Mouse (Mus musculus) testis, adult 2 months (tissue): ENCODE results near the gene Mob1a. TPM values are rescaled to one million over a fixed set of nuclear protein-coding genes. Genes with fewer than 3 reads are reported as not detected.

Experiments
- H3K27ac ChIP-seq: fragments of 200-500 bp; 2 replicates; pipeline ENCODE4 v1.5.1; 2012; ENCODE audit warnings: low read depth, low read length; ENCODE audit not compliant: control insufficient read depth, insufficient read depth
- H3K27me3 ChIP-seq: fragments of 200-500 bp; 2 replicates; pipeline ENCODE4 v1.6.1; 2012; ENCODE audit warnings: mild to moderate bottlenecking, low read length, moderate library complexity; ENCODE audit not compliant: control insufficient read depth, insufficient read depth
- H3K36me3 ChIP-seq: fragments of 200-500 bp; 2 replicates; pipeline ENCODE4 v1.6.1; 2012; ENCODE audit warnings: mild to moderate bottlenecking, low read length; ENCODE audit not compliant: control insufficient read depth, insufficient read depth
- H3K4me1 ChIP-seq: fragments of 200-500 bp; 2 replicates; pipeline ENCODE4 v1.6.1; 2012; ENCODE audit warnings: low read length; ENCODE audit not compliant: control insufficient read depth, insufficient read depth
- H3K4me3 ChIP-seq: fragments of 200-500 bp; 2 replicates; pipeline ENCODE4 v1.5.1; 2012; ENCODE audit warnings: low read depth, mild to moderate bottlenecking, low read length, moderate library complexity, mixed read lengths; ENCODE audit not compliant: control insufficient read depth
- CTCF ChIP-seq: fragments of 200-500 bp; IDR thresholded peaks from 2 replicates; pipeline ENCODE4 v1.5.1; 2012; ENCODE audit warnings: low read depth, mild to moderate bottlenecking, inconsistent platforms, low read length, moderate library complexity; ENCODE audit not compliant: control insufficient read depth, insufficient read depth, insufficient replicate concordance
- POLR2A ChIP-seq: fragments of 200-500 bp; IDR thresholded peaks from 2 replicates; pipeline ENCODE4 v1.6.1; 2012; ENCODE audit warnings: low read depth, mild to moderate bottlenecking, inconsistent platforms, low read length, moderate library complexity; ENCODE audit not compliant: control insufficient read depth
- polyA plus RNA-seq: library from polyadenylated mRNA; depleted of rRNA; stranded (reverse); fragments of >200 nt; gene quantifications from 2 replicates; pipeline ENCODE4 v1.2.3, GENCODE M21; 2012; rRNA removed

Mob1a gene
- polyA plus RNA-seq, 1 experiment: 12.2 TPM

- no peak overlapping the region for H3K4me3 ChIP-seq
- H3K27ac ChIP-seq: no peak overlapping the region
- no peak for TF ChIP-seq CTCF
- TF ChIP-seq POLR2A: no peak
- H3K36me3 ChIP-seq: no peaks in the 10 kb centered on the region
- no peaks in the 10 kb centered on the region for H3K27me3 ChIP-seq
- no peaks in the 10 kb centered on the region for H3K4me1 ChIP-seq
Observed at GRCm38 (mm10) chr6:83371350-83371749, 45.5 kb downstream of the Mob1a start.

- no peak overlapping the region for H3K4me3 ChIP-seq
- no peaks in the 10 kb centered on the region for H3K27me3 ChIP-seq
- H3K27ac ChIP-seq: no peak overlapping the region
- TF ChIP-seq CTCF: no peak
- no peak for TF ChIP-seq POLR2A
- no peaks in the 10 kb centered on the region for H3K36me3 ChIP-seq
- no peaks in the 10 kb centered on the region for H3K4me1 ChIP-seq
Observed at GRCm38 (mm10) chr6:83373704-83374300, 48.0 kb downstream of the Mob1a start.

- Histone ChIP-seq H3K27me3 (no peaks in the 10 kb centered on the region), H3K27ac (peak overlapping the region; percentile 12; the same call in 1 of the 2 replicates), H3K36me3 (no peaks in the 10 kb centered on the region), H3K4me3 (no peak overlapping the region), H3K4me1 (no peaks in the 10 kb centered on the region)
- TF ChIP-seq POLR2A (no peak), CTCF (no peak)
Observed at GRCm38 (mm10) chr6:83381510-83382491, 56.0 kb downstream of the Mob1a start.

GRCm38 (mm10) chr6:83385569-83386090, 59.8 kb downstream of the Mob1a start:
- no peaks in the 10 kb centered on the region for H3K4me1 ChIP-seq
- no peaks in the 10 kb centered on the region for H3K27me3 ChIP-seq
- H3K36me3 ChIP-seq: no peaks in the 10 kb centered on the region
- no peak overlapping the region for H3K27ac ChIP-seq
- TF ChIP-seq CTCF (no peak), POLR2A (no peak)
- H3K4me3 ChIP-seq: no peak overlapping the region

GRCm38 (mm10) chr6:83392166-83392780, 66.5 kb downstream of the Mob1a start:
- H3K4me3 ChIP-seq: no peak overlapping the region
- no peaks in the 10 kb centered on the region for H3K36me3 ChIP-seq
- H3K27ac ChIP-seq: no peak overlapping the region
- H3K27me3 ChIP-seq: no peaks in the 10 kb centered on the region
- TF ChIP-seq CTCF (no peak), POLR2A (no peak)
- no peaks in the 10 kb centered on the region for H3K4me1 ChIP-seq

Other genes with a start within 250 kb of the Mob1a start
- gene Pcgf1, start 248.1 kb upstream of the Mob1a start, polyA plus RNA-seq: 38.9 and 41.6 TPM in 2 replicates
- 0.25 and 1.1 TPM in 2 replicates for gene Lbx2, start 239.6 kb upstream of the Mob1a start, polyA plus RNA-seq
- gene Ccdc142, start 224.4 kb upstream of the Mob1a start, polyA plus RNA-seq: 4.0 and 5.7 TPM in 2 replicates
- gene Gm42688, start 224.4 kb upstream of the Mob1a start, polyA plus RNA-seq: 9.4 and 10.0 TPM in 2 replicates
- 71.3 and 82.0 TPM in 2 replicates for gene Mrpl53, start 217.0 kb upstream of the Mob1a start, polyA plus RNA-seq
- gene Mogs, start 210.5 kb upstream of the Mob1a start, polyA plus RNA-seq: 20.7 and 20.9 TPM in 2 replicates
- 53.0 and 63.3 TPM in 2 replicates for gene Wbp1, start 204.5 kb upstream of the Mob1a start, polyA plus RNA-seq
- 35.0 and 50.6 TPM in 2 replicates for gene Ino80b, start 200.6 kb upstream of the Mob1a start, polyA plus RNA-seq
- 13.2 and 19.2 TPM in 2 replicates for gene Rtkn, start 190.6 kb upstream of the Mob1a start, polyA plus RNA-seq
- 129 and 133 TPM in 2 replicates for gene Wdr54, start 169.6 kb upstream of the Mob1a start, polyA plus RNA-seq
- gene 1700003E16Rik, start 169.6 kb upstream of the Mob1a start, polyA plus RNA-seq: 604 and 651 TPM in 2 replicates
- gene Dctn1, start 160.1 kb upstream of the Mob1a start, polyA plus RNA-seq: 49.3 and 57.9 TPM in 2 replicates
- gene Slc4a5, start 106.2 kb upstream of the Mob1a start, polyA plus RNA-seq: 1.9 and 3.4 TPM in 2 replicates
- gene Mthfd2, start 108 bp upstream of the Mob1a start, polyA plus RNA-seq: 13.9 and 15.4 TPM in 2 replicates
- 64.3 and 68.3 TPM in 2 replicates for gene Bola3, start 23.1 kb downstream of the Mob1a start, polyA plus RNA-seq
- 1.8 and 2.0 TPM in 2 replicates for gene Tet3, start 133.1 kb downstream of the Mob1a start, polyA plus RNA-seq
- gene Dguok, start 181.0 kb downstream of the Mob1a start, polyA plus RNA-seq: 15.5 and 16.0 TPM in 2 replicates
- 470 and 505 TPM in 2 replicates for gene Actg2, start 210.2 kb downstream of the Mob1a start, polyA plus RNA-seq
- 42.6 and 44.6 TPM in 2 replicates for gene Stambp, start 246.7 kb downstream of the Mob1a start, polyA plus RNA-seq